ENCODE assay signal across 27 mouse cellular contexts in the genomic region with DNA sequence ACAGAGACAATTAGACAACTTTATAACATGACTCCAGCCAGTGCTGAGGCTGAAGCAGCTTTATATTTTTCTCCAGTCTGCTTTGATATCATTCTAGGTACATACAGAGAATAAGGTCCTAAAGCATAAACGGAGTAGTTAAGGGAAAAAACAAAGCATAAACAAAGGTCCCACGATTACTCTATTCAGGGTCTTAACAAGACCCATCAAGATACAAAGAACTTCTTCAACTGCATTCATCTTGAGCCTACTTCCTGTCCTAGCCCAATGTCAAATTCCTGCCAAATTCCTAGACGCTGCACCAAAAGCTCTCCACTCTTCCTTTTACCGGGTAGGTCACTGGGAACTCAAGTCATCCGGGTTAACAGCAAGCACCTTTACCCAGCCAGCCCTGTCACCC.
"Had no signal": no experiment of that assay in that cellular context is flagged by ENCODE, and none has a peak within 500 bp of the region (broad histone marks: within the 10 kb centered on the region; RNA-seq: fewer than 3 reads in every experiment).

No protein-coding gene starts in this region.

- DNase-seq: gastrocnemius, adult 2 months; gastrocnemius, postnatal 10 days; gastrocnemius, postnatal 25 days; heart, adult 18-20 months; heart, postnatal 14 days; heart, postnatal 36 days; kidney, adult 18-20 months; kidney, adult 8-10 months; kidney, postnatal 14 days; kidney, postnatal 36 days; layer of hippocampus, adult 9-11 months; layer of hippocampus, postnatal 36 days; liver; liver, embryonic 13.5 days; liver, postnatal 0 days had no signal

- H3K9ac ChIP-seq: heart, embryonic 13.5 days; heart, embryonic 15.5 days; hindbrain, embryonic 13.5 days; hindbrain, embryonic 15.5 days; limb, embryonic 12.5 days; liver, embryonic 13.5 days; liver, embryonic 15.5 days; liver, postnatal 0 days had no signal

- ATAC-seq: hindbrain, postnatal 0 days; intestine, postnatal 0 days; liver, postnatal 0 days had no signal

- H3K27me3 ChIP-seq: heart, embryonic 13.5 days; heart, embryonic 15.5 days; hindbrain, embryonic 13.5 days; hindbrain, embryonic 15.5 days; limb, embryonic 12.5 days; liver, embryonic 13.5 days; liver, embryonic 15.5 days had no signal

- H3K36me3 ChIP-seq: heart, embryonic 13.5 days; heart, embryonic 15.5 days; hindbrain, embryonic 13.5 days; hindbrain, embryonic 15.5 days; limb, embryonic 10.5 days; limb, embryonic 12.5 days; liver, embryonic 13.5 days; liver, embryonic 15.5 days had no signal

- H3K4me1 ChIP-seq: heart, embryonic 13.5 days; hindbrain, embryonic 15.5 days; limb, embryonic 12.5 days had no signal

- H3K4me3 ChIP-seq: gastrocnemius, adult 2 months; heart, embryonic 13.5 days; heart, embryonic 15.5 days; hindbrain, embryonic 13.5 days; hindbrain, embryonic 15.5 days; limb, embryonic 10.5 days; limb, embryonic 12.5 days; liver, embryonic 13.5 days; liver, embryonic 15.5 days had no signal

- H3K9me3 ChIP-seq: heart, embryonic 13.5 days; heart, embryonic 15.5 days; hindbrain, embryonic 13.5 days; hindbrain, embryonic 15.5 days; limb, embryonic 10.5 days; limb, embryonic 12.5 days; liver, embryonic 13.5 days; liver, embryonic 15.5 days had no signal

- H3K4me2 ChIP-seq: heart, embryonic 11.5 days; heart, embryonic 13.5 days; heart, embryonic 15.5 days; hindbrain, embryonic 13.5 days; hindbrain, embryonic 15.5 days; limb, embryonic 12.5 days; liver, embryonic 11.5 days; liver, embryonic 13.5 days; liver, embryonic 15.5 days had no signal

- H3K27ac ChIP-seq: gastrocnemius, adult 2 months; heart, embryonic 13.5 days; heart, embryonic 15.5 days; hindbrain, embryonic 13.5 days; hindbrain, embryonic 15.5 days; hindbrain, postnatal 0 days; kidney, postnatal 0 days; limb, embryonic 10.5 days; limb, embryonic 12.5 days; liver, embryonic 13.5 days; liver, embryonic 15.5 days had no signal
